Mouse (Mus musculus): ENCODE data around the gene Zfp979. TPM values are rescaled to one million over a fixed set of nuclear protein-coding genes. Genes with fewer than 3 reads are reported as not detected.

The Zfp979 gene
- polyA plus RNA-seq (2017; shearing (Covaris generic)): 0.42 TPM

DNA sequence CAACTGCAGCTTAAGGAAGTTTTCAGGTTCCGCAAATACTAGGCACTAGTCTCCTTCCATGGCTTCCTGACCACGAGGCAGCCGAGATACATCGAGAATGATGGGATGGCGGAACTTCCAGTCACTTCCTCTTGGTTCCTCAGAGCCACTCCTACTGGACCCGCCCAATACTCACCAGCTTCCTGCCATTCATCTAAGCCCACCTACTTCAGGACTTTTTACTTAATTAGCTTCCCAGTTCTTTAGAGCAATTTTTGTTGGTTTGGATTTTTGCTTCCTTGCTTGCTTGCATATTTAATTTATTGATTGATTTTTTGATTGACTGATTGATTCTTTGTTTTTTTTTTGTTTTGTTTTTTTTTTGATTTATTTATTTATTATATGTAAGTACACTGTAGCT lies at the start of gene Zfp979:
Gene Zfp979 (minus strand): TSS at position 101 of the 400 bp plus-strand sequence.

Other genes with a start within 250 kb of the Zfp979 start
- not detected for gene Zfp982, start 150.1 kb downstream of the Zfp979 start, polyA plus RNA-seq (2017; shearing (Covaris generic))
- 0.79 TPM for gene Gm16503, start 102.3 kb downstream of the Zfp979 start, polyA plus RNA-seq (2017; shearing (Covaris generic))
- 0.71 TPM for gene Zfp985, start 89.2 kb downstream of the Zfp979 start, polyA plus RNA-seq (2017; shearing (Covaris generic))
- not detected for gene Zfp534, start 60.0 kb upstream of the Zfp979 start, polyA plus RNA-seq (2017; shearing (Covaris generic))
- gene Zfp984, start 167.3 kb upstream of the Zfp979 start, polyA plus RNA-seq (2017; shearing (Covaris generic)): 12.6 TPM
- gene Zfp933, start 205.9 kb upstream of the Zfp979 start, polyA plus RNA-seq (2017; shearing (Covaris generic)): 4.6 TPM
- 70.6 TPM for gene Miip, start 226.3 kb upstream of the Zfp979 start, polyA plus RNA-seq (2017; shearing (Covaris generic))
- gene Fv1, start 226.5 kb upstream of the Zfp979 start, polyA plus RNA-seq (2017; shearing (Covaris generic)): 4.5 TPM

Data from effector memory CD4-positive, alpha-beta T cell, adult 5 months (primary cell).